Mouse (Mus musculus): ENCODE data around the gene Iqcf1.

DNA sequence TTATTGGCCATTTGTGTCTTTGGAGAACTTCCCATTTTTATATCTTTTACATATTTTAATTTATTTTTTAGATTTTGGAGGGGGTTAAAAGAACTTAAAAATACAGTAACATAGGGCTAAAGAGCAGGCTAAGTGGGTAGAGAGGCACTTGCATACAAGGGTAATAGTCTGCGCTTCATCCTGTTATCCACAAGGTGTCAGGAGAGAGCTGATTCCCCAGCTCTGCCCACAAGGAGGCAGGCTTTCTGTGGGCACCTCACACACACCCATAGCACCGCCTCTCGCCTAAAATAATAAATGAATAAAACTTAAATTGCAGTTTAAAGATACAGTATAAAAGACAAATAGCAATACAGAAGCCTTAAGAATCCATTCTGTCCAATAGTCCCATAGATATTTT lies 32.1 kb downstream of the Iqcf1 start:
- TF ChIP-seq CTCF (IDR thresholded peaks at IDR 0.05; ENCODE audit: low read depth, low read length) (peak; percentile 98), POLR2A (IDR thresholded peaks at IDR 0.05; ENCODE audit: borderline replicate concordance, low read depth, low read length) (no peak)
